ENCODE assay signal across 14 mouse cellular contexts in the genomic region with DNA sequence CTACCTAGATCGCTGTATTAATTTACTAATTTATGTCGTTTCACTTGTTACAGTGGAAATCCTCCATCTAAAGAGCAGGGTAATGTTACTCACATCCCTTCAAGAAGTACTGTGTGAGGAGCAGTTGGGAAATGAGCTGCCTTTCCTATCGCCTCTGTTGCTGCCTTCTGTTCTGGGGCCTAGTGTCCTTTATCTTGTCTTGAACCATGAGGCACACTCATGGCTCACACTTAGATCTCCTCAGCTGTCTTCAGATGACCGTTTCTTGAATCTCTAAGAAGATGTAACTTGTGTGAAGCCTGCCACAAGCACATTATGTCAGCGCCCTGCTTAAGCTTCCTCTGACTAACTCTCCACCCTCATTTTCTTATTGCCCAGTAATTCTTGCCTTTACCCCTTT.
DNase-seq lines count a peak whose midpoint lies in the region; ATAC-seq lines count a peak whose summit lies in the region.
"Had no signal": no experiment of that assay in that cellular context is flagged by ENCODE, and none has a peak within 500 bp of the region (broad histone marks: within the 10 kb centered on the region; RNA-seq: fewer than 3 reads in every experiment).

No protein-coding gene starts in this region.

- no peaks in the 10 kb centered on the region; the same call in 1 of the 2 replicates for H3K36me3 ChIP-seq in heart, embryonic 11.5 days (ENCODE audit: control insufficient read depth, insufficient read depth, low read length)
- peaks cover 14% of the 10 kb centered on the region for H3K36me3 ChIP-seq in limb, embryonic 15.5 days
- peaks cover 10% of the 10 kb centered on the region for H3K36me3 ChIP-seq in limb, embryonic 10.5 days
- H3K36me3 ChIP-seq: hindbrain, embryonic 15.5 days had no signal

- intact Hi-C loops in heart, postnatal 25 days (cut with DNase I), result no loop called here

- H3K9me3 ChIP-seq in heart, embryonic 11.5 days (replicated peaks; ENCODE audit: control insufficient read depth, low read length), result no peaks in the 10 kb centered on the region
- H3K9me3 ChIP-seq in limb, embryonic 15.5 days, result no peaks in the 10 kb centered on the region
- H3K9me3 ChIP-seq in limb, embryonic 10.5 days (replicated peaks), result no peaks in the 10 kb centered on the region
- H3K9me3 ChIP-seq: hindbrain, embryonic 15.5 days had no signal

- H3K4me2 ChIP-seq in heart, embryonic 11.5 days, result no peak overlapping the region
- no peak overlapping the region for H3K4me2 ChIP-seq in limb, embryonic 15.5 days
- H3K4me2 ChIP-seq: hindbrain, embryonic 15.5 days had no signal

- DNase-seq in heart, postnatal 25 days (ENCODE audit: low spot score), result no peak
- no peak for DNase-seq in limb, embryonic 10.5 days (ENCODE audit: low spot score)
- peak; percentile 59 for DNase-seq in c-Kit-positive CD71-positive TER-119-positive erythroid progenitor cells, embryonic 14.5 days (ENCODE audit: low spot score)
- DNase-seq in left cerebral cortex, adult 18-20 months (ENCODE audit: low spot score in 2 of 2), result no peak
- DNase-seq in embryo, embryonic 10 days (ENCODE audit: low spot score), result no peak
- DNase-seq: adrenal gland, adult 2 months; cerebellum, adult 9-10 months; midbrain, embryonic 14.5 days; right cerebral cortex, postnatal 14 days; thymus, postnatal 14 days had no signal

- peaks cover 45% of the 10 kb centered on the region for H3K4me1 ChIP-seq in heart, embryonic 11.5 days (ENCODE audit: control insufficient read depth, insufficient read depth, low read length)
- peaks cover 8% of the 10 kb centered on the region; the same call in 1 of the 2 replicates for H3K4me1 ChIP-seq in limb, embryonic 15.5 days
- H3K4me1 ChIP-seq in limb, embryonic 10.5 days, result 0 out of 2 replicates have a peak, but pooled peaks cover 2% of the 10 kb centered on the region

- 59% methylated on average over 5 of the region's 5 CpGs for WGBS in heart, embryonic 11.5 days (ENCODE audit: insufficient replicate concordance)
- 85% methylated on average over 5 of the region's 5 CpGs for WGBS in limb, embryonic 15.5 days
- WGBS in limb, embryonic 10.5 days, result 90% methylated on average over 5 of the region's 5 CpGs

- no peak overlapping the region for H3K4me3 ChIP-seq in heart, embryonic 11.5 days (ENCODE audit: low read depth, low read length)
- no peak overlapping the region for H3K4me3 ChIP-seq in limb, embryonic 15.5 days
- H3K4me3 ChIP-seq in limb, embryonic 10.5 days, result no peak overlapping the region
- H3K4me3 ChIP-seq: hindbrain, embryonic 15.5 days had no signal

- H3K27me3 ChIP-seq in heart, embryonic 11.5 days (ENCODE audit: control insufficient read depth, insufficient read depth, low read length), result no peaks in the 10 kb centered on the region
- no peaks in the 10 kb centered on the region for H3K27me3 ChIP-seq in limb, embryonic 15.5 days
- H3K27me3 ChIP-seq in limb, embryonic 10.5 days (ENCODE audit: low read depth, poor library complexity, severe bottlenecking), result no peaks in the 10 kb centered on the region
- H3K27me3 ChIP-seq: hindbrain, embryonic 15.5 days had no signal

- ATAC-seq in heart, embryonic 11.5 days (replicated peaks; ENCODE audit: insufficient number of reproducible peaks, low FRiP score, low TSS enrichment), result no peak; the same call in 1 of the 2 replicates
- no peak for ATAC-seq in limb, embryonic 15.5 days (ENCODE audit: insufficient number of reproducible peaks, low FRiP score, low TSS enrichment, low read depth)
- ATAC-seq in megakaryocyte-erythroid progenitor cell, adult 5-6 weeks (replicated peaks; ENCODE audit: low FRiP score, low TSS enrichment, poor library complexity, severe bottlenecking), result 0 out of 2 replicates have a peak, but pooled peaks have one; percentile 15

- peak overlapping the region; percentile 38 for H3K27ac ChIP-seq in heart, embryonic 11.5 days (ENCODE audit: low read depth, low read length)
- peak overlapping the region; percentile 5; the same call in 1 of the 2 replicates for H3K27ac ChIP-seq in limb, embryonic 15.5 days
- H3K27ac ChIP-seq in limb, embryonic 10.5 days, result no peak overlapping the region
- H3K27ac ChIP-seq: hindbrain, embryonic 15.5 days had no signal

- no peak overlapping the region for H3K9ac ChIP-seq in heart, embryonic 11.5 days (ENCODE audit: low read depth, low read length)
- H3K9ac ChIP-seq in limb, embryonic 15.5 days, result no peak overlapping the region
- H3K9ac ChIP-seq: hindbrain, embryonic 15.5 days had no signal
